Mouse (Mus musculus) gonadal fat pad, adult 2 months (tissue): ENCODE data around the gene Slc6a9. TPM values are rescaled to one million over a fixed set of nuclear protein-coding genes. Genes with fewer than 3 reads are reported as not detected.

Source experiments
- DNase-seq: peaks from one replicate; pipeline ENCODE4 v3.0.0-alpha.2; 2012; ENCODE audit warnings: low read depth
- polyA plus RNA-seq: library from polyadenylated mRNA; depleted of rRNA; stranded (reverse); fragments of >200 nt; gene quantifications from 2 replicates; pipeline ENCODE4 v1.2.3, GENCODE M21; 2012

Slc6a9 gene
- polyA plus RNA-seq, 1 experiment: 45.1 TPM

- DNase-seq: no peak
Measured at GRCm38 (mm10) chr4:117878301-117878700, 44.0 kb downstream of the Slc6a9 start.

GRCm38 (mm10) chr4:117878703-117879102 is 44.4 kb downstream of the Slc6a9 start:
- no peak for DNase-seq

GRCm38 (mm10) chr4:117882701-117883691 is 48.7 kb downstream of the Slc6a9 start, which contains the start of gene B4galt2:
Gene B4galt2 (minus strand): TSS chr4:117883487.
- no peak for DNase-seq

- no peak for DNase-seq
Measured at GRCm38 (mm10) chr4:117884146-117884545, 49.8 kb downstream of the Slc6a9 start.

- no peak for DNase-seq
Measured at GRCm38 (mm10) chr4:117885093-117885492, 50.8 kb downstream of the Slc6a9 start.

- no peak for DNase-seq
Measured at GRCm38 (mm10) chr4:117885994-117886393, 51.7 kb downstream of the Slc6a9 start.

- no peak for DNase-seq
Measured at GRCm38 (mm10) chr4:117886644-117887043, 52.3 kb downstream of the Slc6a9 start.

GRCm38 (mm10) chr4:117887133-117887532 is 52.8 kb downstream of the Slc6a9 start, which contains the start of gene Atp6v0b:
Gene Atp6v0b (minus strand): TSS chr4:117887333.
- peak; percentile 38 for DNase-seq

- no peak for DNase-seq
Measured at GRCm38 (mm10) chr4:117887920-117888319, 53.6 kb downstream of the Slc6a9 start.

- no peak for DNase-seq
Measured at GRCm38 (mm10) chr4:117889471-117889870, 55.2 kb downstream of the Slc6a9 start.

- no peak for DNase-seq
Measured at GRCm38 (mm10) chr4:117890031-117890430, 55.7 kb downstream of the Slc6a9 start.

- no peak for DNase-seq
Measured at GRCm38 (mm10) chr4:117890750-117891149, 56.4 kb downstream of the Slc6a9 start.

GRCm38 (mm10) chr4:117891738-117892161 is 57.4 kb downstream of the Slc6a9 start, which contains the start of gene Dph2:
Gene Dph2 (minus strand): TSS chr4:117892032.
- peak; percentile 56 for DNase-seq

GRCm38 (mm10) chr4:117893376-117893775 is 59.1 kb downstream of the Slc6a9 start:
- no peak for DNase-seq

GRCm38 (mm10) chr4:117894601-117895000 is 60.3 kb downstream of the Slc6a9 start:
- no peak for DNase-seq

- DNase-seq: no peak
Measured at GRCm38 (mm10) chr4:117895339-117895738, 61.0 kb downstream of the Slc6a9 start.

GRCm38 (mm10) chr4:117896031-117896430 is 61.7 kb downstream of the Slc6a9 start:
- DNase-seq: no peak

GRCm38 (mm10) chr4:117898111-117898510 is 63.8 kb downstream of the Slc6a9 start:
- DNase-seq: no peak

- DNase-seq: no peak
Measured at GRCm38 (mm10) chr4:117904094-117904493, 69.8 kb downstream of the Slc6a9 start.

- DNase-seq: no peak
Measured at GRCm38 (mm10) chr4:117904761-117905160, 70.5 kb downstream of the Slc6a9 start.

GRCm38 (mm10) chr4:117906196-117906595 is 71.9 kb downstream of the Slc6a9 start:
- DNase-seq: peak; percentile 52

- DNase-seq: no peak
Measured at GRCm38 (mm10) chr4:117908834-117909453, 74.6 kb downstream of the Slc6a9 start.
